In genomic region chr6:142343561-142343960, GRCm38 (mm10) we compare ENCODE assay signal across 10 mouse cellular contexts. TPM values are rescaled to one million over a fixed set of nuclear protein-coding genes. Genes with fewer than 3 reads are reported as not detected.
DNase-seq lines count a peak whose midpoint lies in the region; ATAC-seq and TF ChIP-seq lines count a peak whose summit lies in the region.
"Had no signal": no experiment of that assay in that cellular context is flagged by ENCODE, and none has a peak within 500 bp of the region (broad histone marks: within the 10 kb centered on the region; RNA-seq: fewer than 3 reads in every experiment).

No protein-coding gene starts in this region.

- peaks cover 3% of the 10 kb centered on the region for H3K79me3 ChIP-seq in C2C12 (ENCODE audit: low read depth)

- DNase-seq in hindbrain, embryonic 14.5 days (ENCODE audit: low spot score) = peak; percentile 65
- no peak for DNase-seq in G1E (ENCODE audit: low spot score)
- peak; percentile 47 for DNase-seq in embryo, embryonic 11 days
- DNase-seq in left cerebral cortex, adult 18-20 months (ENCODE audit: low spot score in 2 of 2) = peak; percentile 26 to 53
- DNase-seq in retina, postnatal 1 day = peak; percentile 70

- H3K27ac ChIP-seq in hindbrain, embryonic 14.5 days = no peak overlapping the region
- H3K27ac ChIP-seq in hindbrain, embryonic 13.5 days = no peak overlapping the region

- 74% methylated on average over 2 of the region's 2 CpGs for WGBS in hindbrain, embryonic 14.5 days
- WGBS in hindbrain, embryonic 13.5 days = 71% methylated on average over 2 of the region's 2 CpGs

- no peak for ATAC-seq in hindbrain, embryonic 14.5 days (ENCODE audit: low FRiP score)
- ATAC-seq in hindbrain, embryonic 13.5 days (ENCODE audit: low FRiP score) = no peak
- peak; percentile 23; the same call in 1 of the 2 replicates for ATAC-seq in G1E (ENCODE audit: extremely low read depth, insufficient number of reproducible peaks, low FRiP score, poor library complexity, severe bottlenecking)
- no peak for ATAC-seq in monocyte, adult 5-6 weeks (replicated peaks; ENCODE audit: insufficient number of reproducible peaks, low FRiP score, low TSS enrichment, poor library complexity, severe bottlenecking)

- TF ChIP-seq CTCF in C2C12 (IDR thresholded peaks at IDR 0.05; ENCODE audit: control insufficient read depth, insufficient read depth, insufficient read length) (peak; percentile 18), G1E (IDR thresholded peaks at IDR 0.05; ENCODE audit: low read depth, low read length) (peak; percentile 23; the same call in 1 of the 2 replicates)

- H3K79me2 ChIP-seq in C2C12 (ENCODE audit: control insufficient read depth, insufficient read depth) = peaks cover 13% of the 10 kb centered on the region

- H3K4me2 ChIP-seq in hindbrain, embryonic 14.5 days (replicated peaks) = no peak overlapping the region
- no peak overlapping the region for H3K4me2 ChIP-seq in hindbrain, embryonic 13.5 days

- no peak overlapping the region for H3ac ChIP-seq in C2C12 (ENCODE audit: control insufficient read depth, insufficient read length, low read depth)

- peaks cover 7% of the 10 kb centered on the region; the same call in 1 of the 2 replicates for H3K4me1 ChIP-seq in hindbrain, embryonic 14.5 days (replicated peaks; ENCODE audit: control insufficient read depth, insufficient read depth, low read length)
- peaks cover 10% of the 10 kb centered on the region for H3K4me1 ChIP-seq in hindbrain, embryonic 13.5 days (replicated peaks)
- peaks cover 21% of the 10 kb centered on the region for H3K4me1 ChIP-seq in G1E (ENCODE audit: insufficient read depth, low read depth, low read length)

- no peak overlapping the region for H3K4me3 ChIP-seq in hindbrain, embryonic 14.5 days (replicated peaks; ENCODE audit: low read length)
- no peak overlapping the region for H3K4me3 ChIP-seq in hindbrain, embryonic 13.5 days
- H3K4me3 ChIP-seq in C2C12 (ENCODE audit: insufficient read depth, poor library complexity, severe bottlenecking) (no peak overlapping the region), G1E (ENCODE audit: low read depth, low read length) (no peak overlapping the region)

- no peaks in the 10 kb centered on the region for H3K27me3 ChIP-seq in hindbrain, embryonic 14.5 days (ENCODE audit: control insufficient read depth, insufficient read depth, low read length)
- no peaks in the 10 kb centered on the region for H3K27me3 ChIP-seq in hindbrain, embryonic 13.5 days
- H3K27me3 ChIP-seq in C2C12 (ENCODE audit: control insufficient read depth, insufficient read depth, insufficient read length) = no peaks in the 10 kb centered on the region
- no peaks in the 10 kb centered on the region for H3K27me3 ChIP-seq in G1E (ENCODE audit: insufficient read depth, low read length)

- peaks cover 10% of the 10 kb centered on the region for H3K36me3 ChIP-seq in hindbrain, embryonic 14.5 days (replicated peaks; ENCODE audit: control insufficient read depth, insufficient read depth)
- peaks cover 6% of the 10 kb centered on the region for H3K36me3 ChIP-seq in hindbrain, embryonic 13.5 days
- H3K36me3 ChIP-seq in C2C12 (ENCODE audit: control insufficient read depth, insufficient read depth) (no peaks in the 10 kb centered on the region), G1E (replicated peaks) (peaks cover 11% of the 10 kb centered on the region)

- H3K9me3 ChIP-seq in hindbrain, embryonic 14.5 days (ENCODE audit: control insufficient read depth, low read length) = no peaks in the 10 kb centered on the region
- H3K9me3 ChIP-seq in hindbrain, embryonic 13.5 days = no peaks in the 10 kb centered on the region
- H3K9me3 ChIP-seq in G1E (replicated peaks) = no peaks in the 10 kb centered on the region

- H3K9ac ChIP-seq in hindbrain, embryonic 14.5 days = no peak overlapping the region
- H3K9ac ChIP-seq in hindbrain, embryonic 13.5 days = no peak overlapping the region

TF ChIP-seq in C2C12, 6 proteins besides CTCF, POLR2A, EP300 and RAD21:
- TF ChIP-seq MYOG (IDR thresholded peaks at IDR 0.05; ENCODE audit: control insufficient read depth, extremely low read depth, insufficient read length) (no peak), CEBPB (IDR thresholded peaks at IDR 0.05; ENCODE audit: low read depth) (no peak), FOSL1 (IDR thresholded peaks at IDR 0.05; ENCODE audit: insufficient read depth, low read length, poor library complexity, severe bottlenecking) (no peak), MAX (IDR thresholded peaks at IDR 0.05) (no peak), USF1 (IDR thresholded peaks at IDR 0.05; ENCODE audit: low read depth) (no peak), MYOD1 (IDR thresholded peaks at IDR 0.05; ENCODE audit: control insufficient read depth, insufficient read length, low read depth) (no peak)

RNA-seq across cellular contexts. Expression of gene Pyroxd1, which starts 1.9 kb away (rescaled TPM):
- polyA plus RNA-seq in hindbrain, embryonic 14.5 days (2014; fragmentation: Nextera tagmentation; extraction: Ambion mirVana) = 20.3 and 21.1 TPM in 2 replicates
- polyA plus RNA-seq in hindbrain, embryonic 13.5 days (2015; fragmentation: Nextera tagmentation; extraction: Ambion mirVana) = 23.9 and 25.8 TPM in 2 replicates
- polyA plus RNA-seq in C2C12 (2012; fragmentation: generic; extraction: Trizol) = 2.6 TPM
- total RNA-seq in G1E (2014; fragmentation: Nextera tagmentation) = 10.9 and 14.9 TPM in 2 replicates
- total RNA-seq in G1E (2017) = 18.2 and 18.8 TPM in 2 replicates
- polyA plus RNA-seq in G1E (2012) = 2.0 and 2.3 TPM in 2 replicates
- total RNA-seq in left cerebral cortex, adult 18-20 months (2021) = 10 to 100 TPM; 16.1 to 17.6 TPM
- 22.0 to 38.2 TPM (median 30.7 TPM) in 3 replicates for total RNA-seq in monocyte, adult 5-6 weeks (2017)

RNA-seq across cellular contexts. Expression of gene Slco1a5, which starts 20.8 kb away (rescaled TPM):
- 0.40 and 0.75 TPM in 2 replicates for polyA plus RNA-seq in hindbrain, embryonic 14.5 days (2014; fragmentation: Nextera tagmentation; extraction: Ambion mirVana)
- 0.34 and 0.36 TPM in 2 replicates for polyA plus RNA-seq in hindbrain, embryonic 13.5 days (2015; fragmentation: Nextera tagmentation; extraction: Ambion mirVana)
- 0.07 TPM for polyA plus RNA-seq in C2C12 (2012; fragmentation: generic; extraction: Trizol)
- not detected in 2 replicates for total RNA-seq in G1E (2014; fragmentation: Nextera tagmentation)
- 0.05 TPM in 1 of 2 replicates, not detected in the other for total RNA-seq in G1E (2017)
- polyA plus RNA-seq in G1E (2012) = not detected in 2 replicates
- not detected for total RNA-seq in left cerebral cortex, adult 18-20 months (2021)
- total RNA-seq in monocyte, adult 5-6 weeks (2017) = not detected in 3 replicates
- total RNA-seq: gastrocnemius, postnatal 4 days had no signal

RNA-seq across cellular contexts. Expression of gene Recql, which starts 43.3 kb away (rescaled TPM):
- polyA plus RNA-seq in hindbrain, embryonic 14.5 days (2014; fragmentation: Nextera tagmentation; extraction: Ambion mirVana) = 27.2 and 28.4 TPM in 2 replicates
- polyA plus RNA-seq in hindbrain, embryonic 13.5 days (2015; fragmentation: Nextera tagmentation; extraction: Ambion mirVana) = 28.1 and 29.3 TPM in 2 replicates
- 15.6 TPM for polyA plus RNA-seq in C2C12 (2012; fragmentation: generic; extraction: Trizol)
- total RNA-seq in G1E (2014; fragmentation: Nextera tagmentation) = 52.1 and 81.1 TPM in 2 replicates
- 49.5 and 50.5 TPM in 2 replicates for total RNA-seq in G1E (2017)
- polyA plus RNA-seq in G1E (2012) = 1.2 and 1.5 TPM in 2 replicates
- total RNA-seq in left cerebral cortex, adult 18-20 months (2021) = 10 to 100 TPM; 22.1 to 23.1 TPM
- total RNA-seq in monocyte, adult 5-6 weeks (2017) = 52.8 to 60.8 TPM (median 54.6 TPM) in 3 replicates

RNA-seq across cellular contexts. Expression of gene Golt1b, which starts 43.5 kb away (rescaled TPM):
- polyA plus RNA-seq in hindbrain, embryonic 14.5 days (2014; fragmentation: Nextera tagmentation; extraction: Ambion mirVana) = 82.7 and 84.3 TPM in 2 replicates
- polyA plus RNA-seq in hindbrain, embryonic 13.5 days (2015; fragmentation: Nextera tagmentation; extraction: Ambion mirVana) = 83.2 and 88.5 TPM in 2 replicates
- 39.9 TPM for polyA plus RNA-seq in C2C12 (2012; fragmentation: generic; extraction: Trizol)
- total RNA-seq in G1E (2014; fragmentation: Nextera tagmentation) = 31.2 and 33.6 TPM in 2 replicates
- total RNA-seq in G1E (2017) = 45.9 and 51.2 TPM in 2 replicates
- polyA plus RNA-seq in G1E (2012) = 13.1 and 15.7 TPM in 2 replicates
- total RNA-seq in left cerebral cortex, adult 18-20 months (2021) = 10 to 100 TPM; 35.7 to 36.1 TPM
- 18.7 to 31.3 TPM (median 30.3 TPM) in 3 replicates for total RNA-seq in monocyte, adult 5-6 weeks (2017)

RNA-seq across cellular contexts. Expression of gene Iapp, which starts 45.3 kb away (rescaled TPM):
- polyA plus RNA-seq in hindbrain, embryonic 14.5 days (2014; fragmentation: Nextera tagmentation; extraction: Ambion mirVana) = not detected in 2 replicates
- polyA plus RNA-seq in hindbrain, embryonic 13.5 days (2015; fragmentation: Nextera tagmentation; extraction: Ambion mirVana) = 0.48 and 0.81 TPM in 2 replicates
- polyA plus RNA-seq in C2C12 (2012; fragmentation: generic; extraction: Trizol) = not detected
- not detected in 2 replicates for total RNA-seq in G1E (2014; fragmentation: Nextera tagmentation)
- total RNA-seq in G1E (2017) = not detected in 2 replicates
- polyA plus RNA-seq in G1E (2012) = not detected in 2 replicates
- not detected for total RNA-seq in left cerebral cortex, adult 18-20 months (2021)
- not detected in 3 replicates for total RNA-seq in monocyte, adult 5-6 weeks (2017)
- total RNA-seq: gastrocnemius, postnatal 4 days had no signal
- polyA plus RNA-seq: testis, adult 2 months had no signal
